Mouse (Mus musculus): ENCODE data around the gene Olfr494. TPM values are rescaled to one million over a fixed set of nuclear protein-coding genes. Genes with fewer than 3 reads are reported as not detected.

The Olfr494 gene
- not detected in 2 replicates for polyA plus RNA-seq (2012; rRNA removed; ENCODE audit: low replicate concordance)

GRCm38 (mm10) chr7:108365035-108365434, at the start of gene Olfr494:
Gene Olfr494 (plus strand): TSS chr7:108365335.

GRCm38 (mm10) chr7:108323574-108323973, 41.6 kb upstream of the Olfr494 start, which contains the start of gene Olfr492:
Gene Olfr492 (minus strand): TSS chr7:108323674.

GRCm38 (mm10) chr7:108346879-108347278, 18.3 kb upstream of the Olfr494 start, which contains the start of gene Olfr493:
Gene Olfr493 (minus strand): TSS chr7:108346979.

GRCm38 (mm10) chr7:108392867-108393266, 27.7 kb downstream of the Olfr494 start, which contains the start of gene Olfr495:
Gene Olfr495 (plus strand): TSS chr7:108393167.

Other genes starting within 250 kb of the Olfr494 start
- gene Olfr484, start 237.9 kb upstream of the Olfr494 start, polyA plus RNA-seq (2012; rRNA removed; ENCODE audit: low replicate concordance), result not detected in 2 replicates
- not detected in 2 replicates for gene Olfr485, start 205.5 kb upstream of the Olfr494 start, polyA plus RNA-seq (2012; rRNA removed; ENCODE audit: low replicate concordance)
- not detected in 2 replicates for gene Olfr486, start 192.6 kb upstream of the Olfr494 start, polyA plus RNA-seq (2012; rRNA removed; ENCODE audit: low replicate concordance)
- not detected in 2 replicates for gene Olfr487, start 150.7 kb upstream of the Olfr494 start, polyA plus RNA-seq (2012; rRNA removed; ENCODE audit: low replicate concordance)
- gene Olfr488, start 107.0 kb upstream of the Olfr494 start, polyA plus RNA-seq (2012; rRNA removed; ENCODE audit: low replicate concordance), result not detected in 2 replicates
- gene Olfr490, start 76.4 kb upstream of the Olfr494 start, polyA plus RNA-seq (2012; rRNA removed; ENCODE audit: low replicate concordance), result not detected in 2 replicates
- not detected in 2 replicates for gene Olfr491, start 51.9 kb upstream of the Olfr494 start, polyA plus RNA-seq (2012; rRNA removed; ENCODE audit: low replicate concordance)
- gene Olfr492, start 41.7 kb upstream of the Olfr494 start, polyA plus RNA-seq (2012; rRNA removed; ENCODE audit: low replicate concordance), result not detected in 2 replicates
- gene Olfr493, start 18.4 kb upstream of the Olfr494 start, polyA plus RNA-seq (2012; rRNA removed; ENCODE audit: low replicate concordance), result not detected in 2 replicates
- not detected in 2 replicates for gene Olfr495, start 27.8 kb downstream of the Olfr494 start, polyA plus RNA-seq (2012; rRNA removed; ENCODE audit: low replicate concordance)
- not detected in 2 replicates for gene Olfr497, start 55.1 kb downstream of the Olfr494 start, polyA plus RNA-seq (2012; rRNA removed; ENCODE audit: low replicate concordance)
- gene Olfr498, start 100.0 kb downstream of the Olfr494 start, polyA plus RNA-seq (2012; rRNA removed; ENCODE audit: low replicate concordance), result not detected in 2 replicates
- gene Olfr502, start 159.7 kb downstream of the Olfr494 start, polyA plus RNA-seq (2012; rRNA removed; ENCODE audit: low replicate concordance), result not detected in 2 replicates
- gene Olfr503, start 179.2 kb downstream of the Olfr494 start, polyA plus RNA-seq (2012; rRNA removed; ENCODE audit: low replicate concordance), result not detected in 2 replicates
- gene Olfr504, start 200.5 kb downstream of the Olfr494 start, polyA plus RNA-seq (2012; rRNA removed; ENCODE audit: low replicate concordance), result not detected in 2 replicates
- gene Olfr506, start 245.5 kb downstream of the Olfr494 start, polyA plus RNA-seq (2012; rRNA removed; ENCODE audit: low replicate concordance), result not detected in 2 replicates